Mouse (Mus musculus) frontal cortex, postnatal 36 days (tissue): ENCODE data around the gene Teddm1b.

Source experiments
- DNase-seq, 2 experiments: peaks; one replicate each; pipeline ENCODE4 v3.0.0; 2022; ENCODE audit warnings: low spot score in 2 of 2

The Teddm1b gene

DNA sequence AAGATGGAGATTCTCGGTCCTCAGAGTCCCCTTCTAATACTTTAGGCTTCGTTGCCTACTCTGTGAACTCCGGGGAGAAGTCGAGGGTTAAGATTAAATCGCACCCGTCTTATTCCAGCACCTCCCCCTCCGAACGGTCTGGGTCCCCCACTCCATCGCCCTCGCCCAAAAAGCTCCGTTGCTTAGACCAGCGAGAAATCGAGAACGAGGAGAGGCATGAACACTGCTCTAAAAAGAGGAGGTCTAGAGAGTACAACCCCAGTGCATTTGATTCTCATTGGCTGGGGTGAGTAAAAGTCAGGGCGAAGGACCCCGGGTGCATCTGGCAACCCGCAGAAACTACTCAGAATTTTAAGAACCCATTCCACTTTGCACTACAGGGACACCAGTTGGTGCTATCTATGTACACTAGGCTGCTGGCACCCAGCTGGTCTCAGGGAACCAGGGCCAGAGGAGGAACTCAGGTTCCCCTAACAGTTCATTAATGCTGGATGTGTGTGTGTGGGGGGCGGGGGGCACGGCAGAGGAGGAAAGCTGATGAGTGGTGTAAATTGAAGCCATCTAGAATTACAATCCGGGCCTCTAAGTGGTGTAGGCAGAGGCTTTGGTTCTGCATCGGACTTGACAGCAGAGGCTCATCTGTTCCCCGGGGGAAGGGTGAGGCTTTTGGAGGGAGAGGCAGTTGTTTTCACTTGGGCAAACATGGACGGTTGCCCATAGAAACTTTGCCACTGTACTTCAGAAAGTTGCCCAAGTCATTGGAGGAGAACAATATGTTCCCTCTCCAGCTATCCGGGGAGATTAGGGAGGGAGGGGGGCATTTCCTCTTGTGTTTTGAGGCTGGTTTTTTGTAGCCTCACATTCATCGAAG lies 26.9 kb downstream of the Teddm1b start:
- DNase-seq: no peak

DNA sequence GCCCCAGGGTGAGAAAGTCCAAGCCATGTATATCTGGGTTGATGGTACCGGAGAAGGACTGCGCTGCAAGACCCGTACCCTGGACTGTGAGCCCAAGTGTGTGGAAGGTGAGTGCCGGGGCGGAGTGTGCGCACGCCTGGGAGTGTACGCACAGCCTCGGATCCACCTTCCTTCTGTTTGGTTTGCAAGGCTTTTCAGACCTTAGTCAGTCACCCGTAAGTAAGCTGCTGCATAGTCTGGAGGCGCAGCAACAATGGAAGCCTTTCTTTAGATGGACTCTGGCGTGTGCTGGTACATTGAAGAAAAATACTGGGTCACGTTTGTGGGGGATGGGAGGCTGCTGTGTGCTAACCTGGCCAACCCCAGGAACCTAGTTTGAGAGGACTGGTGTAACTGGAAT lies 28.9 kb downstream of the Teddm1b start:
- DNase-seq: no peak

DNA sequence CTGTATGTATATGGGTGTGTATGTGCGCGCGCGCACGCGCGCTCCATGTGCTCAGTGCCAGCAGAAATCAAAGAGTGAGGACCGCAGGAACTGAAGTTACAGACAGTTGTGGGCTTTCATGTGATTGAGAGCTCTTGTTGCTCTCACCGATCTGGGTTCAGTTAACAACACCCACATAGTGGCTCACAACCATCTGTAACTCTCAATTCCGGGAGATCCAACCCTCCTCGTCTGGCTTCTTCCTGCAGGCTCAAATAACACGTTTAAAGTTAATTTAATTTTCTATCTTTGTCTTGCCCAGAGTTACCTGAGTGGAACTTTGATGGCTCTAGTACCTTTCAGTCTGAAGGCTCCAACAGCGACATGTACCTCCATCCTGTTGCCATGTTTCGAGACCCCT lies 30.1 kb downstream of the Teddm1b start:
- DNase-seq: no peak

DNA sequence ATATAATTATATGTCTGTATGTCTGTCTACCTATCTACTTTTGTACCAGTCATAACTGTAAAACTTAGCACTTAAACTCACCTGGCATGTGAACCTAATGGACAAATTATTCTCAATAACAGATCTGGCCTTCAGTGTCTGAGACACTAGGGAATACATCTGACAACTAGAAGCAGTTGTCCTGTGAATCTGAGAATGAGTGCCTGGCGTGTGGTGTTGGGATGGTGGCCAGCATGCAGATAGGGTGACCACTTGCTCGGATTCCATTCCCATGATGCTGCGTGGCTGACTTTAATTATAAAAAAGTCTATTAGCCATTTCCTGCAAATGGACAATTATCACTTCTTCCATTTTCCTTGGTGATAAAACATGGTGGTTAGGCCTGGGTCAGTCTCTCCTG lies 31.7 kb downstream of the Teddm1b start:
- DNase-seq: no peak

DNA sequence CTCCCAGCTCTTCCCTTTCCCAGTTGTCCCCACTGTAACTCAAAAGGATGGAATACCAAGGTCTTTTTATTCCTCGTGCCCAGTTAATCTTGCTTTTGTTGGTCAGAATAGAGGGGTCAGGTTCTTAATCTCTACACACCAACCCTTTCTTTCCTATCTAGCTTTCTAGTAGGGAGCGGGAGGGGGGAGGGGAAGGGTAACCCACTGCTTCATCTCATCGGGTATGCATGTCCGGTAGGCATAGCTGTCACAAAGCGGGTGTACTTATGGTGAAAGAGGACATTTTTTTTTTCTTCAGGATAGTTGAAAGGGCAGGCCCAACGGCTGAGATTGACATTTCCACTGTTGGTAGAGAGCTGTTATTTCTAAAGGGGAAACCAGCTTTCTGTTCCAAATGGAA lies 34.1 kb downstream of the Teddm1b start:
- DNase-seq: no peak

DNA sequence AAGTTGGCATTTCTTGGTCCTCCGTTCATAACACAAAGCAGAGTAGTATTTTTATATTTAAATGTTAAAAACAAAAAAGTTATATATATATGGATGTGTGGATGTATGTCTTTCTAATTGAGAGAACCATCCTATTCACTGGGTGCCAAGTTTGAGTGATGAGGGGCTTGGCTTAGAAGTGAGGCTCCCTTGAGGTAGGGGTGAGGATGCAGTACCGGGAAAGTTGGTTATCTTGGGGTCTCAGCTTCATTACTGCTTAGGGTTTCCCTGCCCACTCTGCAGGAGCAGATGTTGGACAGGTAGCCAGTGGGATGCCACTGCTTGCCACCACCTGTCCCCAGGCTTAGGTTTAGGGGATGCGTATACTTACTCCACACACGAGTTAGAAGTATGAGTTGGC lies 34.6 kb downstream of the Teddm1b start:
- DNase-seq: no peak

DNA sequence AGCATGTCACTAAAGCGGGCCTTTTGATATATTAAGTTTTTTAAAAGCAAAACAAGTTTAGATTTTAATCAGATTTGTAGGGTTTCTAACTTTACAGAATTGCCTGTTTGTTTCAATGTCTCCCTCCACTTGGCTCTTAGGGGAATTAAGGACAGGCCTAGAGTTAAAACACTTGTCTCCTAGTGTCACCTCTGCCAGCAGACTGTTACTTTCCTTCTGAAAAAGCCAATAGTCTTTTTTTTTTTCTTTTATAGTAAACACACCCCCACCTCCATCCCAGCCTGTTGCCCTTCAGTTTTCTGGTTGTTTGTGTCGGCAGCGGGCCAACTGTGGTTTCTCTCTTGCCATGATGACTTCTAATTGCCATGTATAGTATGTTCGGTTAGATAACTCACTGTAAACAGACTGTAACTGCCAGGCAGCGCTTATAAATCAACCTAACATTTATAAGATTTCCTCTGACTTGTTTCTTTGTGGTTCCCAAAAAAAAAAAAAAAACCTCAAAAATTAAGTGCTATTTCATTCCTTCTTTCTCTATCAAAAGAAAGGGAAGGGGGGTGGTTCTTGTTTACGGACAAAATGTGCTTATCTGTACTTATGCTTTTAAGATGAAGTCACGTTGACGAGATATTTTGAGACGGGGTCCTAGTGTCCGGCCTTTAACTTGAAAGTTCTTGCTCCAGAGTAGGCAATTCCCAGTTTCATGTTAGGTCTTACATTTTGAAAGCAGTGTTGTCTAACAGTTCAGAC lies 35.2 kb downstream of the Teddm1b start:
- no peak for DNase-seq

DNA sequence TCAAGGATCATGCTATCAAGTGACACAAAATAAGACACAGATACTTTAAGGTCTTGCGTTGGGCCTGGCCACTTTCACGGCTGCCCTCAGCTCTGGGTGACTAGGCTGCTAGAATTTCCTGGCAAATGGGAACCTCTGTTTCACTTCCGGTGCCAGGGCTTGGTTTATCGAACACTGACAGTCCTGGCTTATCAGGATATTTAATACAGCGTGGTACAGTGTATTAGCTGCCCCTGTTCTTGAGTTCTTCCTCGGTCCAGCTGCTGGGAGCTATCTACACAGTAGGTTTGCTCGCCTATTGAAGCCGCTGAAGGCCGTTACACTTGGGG lies 35.8 kb downstream of the Teddm1b start:
- DNase-seq: no peak

DNA sequence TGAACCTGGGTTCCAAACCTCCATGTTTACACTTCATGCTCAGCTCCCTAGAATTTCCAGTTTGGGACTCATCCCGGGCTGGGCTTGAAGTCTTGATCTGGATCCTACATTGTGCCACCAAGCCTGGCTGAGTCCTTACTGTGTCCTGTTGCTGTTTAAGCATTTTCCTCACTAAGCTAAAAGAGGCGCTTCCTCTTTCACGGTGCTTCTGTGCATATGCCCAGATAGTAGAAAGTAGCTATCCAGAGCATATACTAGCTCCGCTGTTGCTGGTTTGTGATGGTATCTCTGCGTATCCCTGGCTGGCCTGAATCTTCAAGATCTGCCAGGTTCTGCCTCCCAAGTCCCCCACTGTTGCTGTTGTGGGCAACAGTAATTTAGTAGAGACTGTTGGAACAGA lies 36.3 kb downstream of the Teddm1b start:
- DNase-seq: no peak

DNA sequence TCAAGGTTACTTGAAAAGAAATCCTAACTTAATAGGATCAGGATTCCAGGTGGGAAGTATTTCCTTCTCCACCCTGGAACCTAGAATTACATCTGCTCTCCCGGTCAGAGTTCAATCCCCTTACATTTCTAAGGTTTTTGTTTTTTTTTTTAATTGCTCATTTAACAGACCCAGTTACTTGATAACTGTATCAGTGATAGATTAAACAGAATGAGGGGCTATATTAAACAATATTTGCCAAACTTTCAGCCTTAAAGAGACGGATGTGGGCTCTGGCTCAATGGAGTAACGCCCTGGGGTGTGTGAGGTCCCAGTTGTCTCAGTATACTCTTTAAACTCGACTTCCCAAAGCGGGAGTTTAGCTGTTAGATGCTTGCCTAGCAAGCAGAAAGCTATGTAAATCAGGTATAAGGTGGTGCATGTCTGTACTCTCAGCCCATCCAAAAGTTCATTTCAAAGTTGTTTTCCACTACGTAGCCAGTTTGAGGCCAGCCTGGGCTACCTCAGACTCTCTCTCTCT lies 37.2 kb downstream of the Teddm1b start:
- no peak for DNase-seq

DNA sequence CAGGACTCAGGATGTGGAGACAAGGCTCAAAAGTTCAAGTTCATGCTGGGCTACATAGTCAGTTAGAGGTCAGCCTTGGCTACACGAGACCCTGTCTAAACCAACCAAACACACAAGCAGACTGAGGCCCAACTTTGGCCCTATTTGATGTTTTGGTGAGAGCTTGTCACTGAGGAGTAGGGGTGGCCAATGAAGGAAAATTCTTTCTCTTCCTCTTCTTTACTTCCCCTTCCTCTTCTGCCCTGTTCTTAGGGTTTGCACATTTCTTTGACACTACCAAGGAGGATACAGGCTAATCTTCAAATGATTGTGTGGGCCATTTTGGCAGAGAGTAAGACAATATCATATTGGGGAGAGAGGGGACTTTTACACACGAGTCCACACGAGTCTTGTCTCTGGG lies 39.7 kb downstream of the Teddm1b start:
- DNase-seq: no peak

DNA sequence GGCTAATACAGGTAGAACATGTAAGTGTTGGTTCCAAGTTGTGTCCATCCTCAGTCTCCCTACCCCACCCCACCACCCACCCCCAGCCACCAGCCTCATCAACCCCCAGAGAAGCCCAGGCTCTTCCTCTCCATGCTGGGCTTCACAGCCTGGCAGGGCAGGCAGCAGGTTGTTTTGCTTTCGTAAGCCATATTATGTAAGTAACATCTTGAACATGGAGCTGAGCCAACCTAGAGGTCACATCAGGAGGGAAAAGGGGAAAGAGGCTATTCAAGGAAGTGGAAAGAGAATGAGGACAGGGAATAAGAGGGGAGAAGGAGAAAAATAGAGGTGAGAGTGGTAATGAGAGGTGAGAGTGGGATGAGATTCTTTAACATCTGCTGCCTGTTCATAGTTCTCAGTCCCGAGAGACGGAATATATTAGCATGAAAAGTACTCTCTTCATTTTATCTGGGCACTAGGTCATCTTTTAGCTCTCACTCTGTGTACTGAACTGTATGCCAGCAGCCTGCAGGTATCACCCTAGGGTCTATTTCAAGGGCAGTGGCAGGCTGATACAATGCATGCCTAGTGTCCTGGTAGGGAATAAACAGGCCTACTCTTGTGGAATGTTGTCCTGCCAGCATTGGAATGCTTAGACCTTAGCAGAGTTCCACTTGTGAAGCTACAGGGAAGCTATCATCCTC lies 44.5 kb downstream of the Teddm1b start:
- DNase-seq: no peak

DNA sequence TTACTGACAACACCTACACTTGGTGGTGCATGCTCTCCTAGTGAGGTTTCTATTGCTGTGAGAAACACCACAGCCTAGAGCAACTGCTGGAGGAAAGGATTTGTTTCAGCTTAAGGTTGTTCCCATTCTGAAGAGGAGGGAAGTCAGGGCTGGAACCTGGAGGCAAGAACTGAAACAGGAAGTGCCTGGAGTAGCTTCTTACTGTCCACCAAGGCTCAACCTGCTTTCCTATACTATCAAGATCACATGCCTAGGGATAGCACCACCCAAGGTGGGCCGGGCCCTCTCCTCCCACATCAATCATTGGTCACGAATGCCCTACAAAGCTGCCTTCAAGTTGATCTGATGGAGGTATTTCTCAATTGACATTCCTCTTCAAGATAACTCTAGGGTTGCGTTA lies 47.5 kb downstream of the Teddm1b start:
- DNase-seq: no peak

DNA sequence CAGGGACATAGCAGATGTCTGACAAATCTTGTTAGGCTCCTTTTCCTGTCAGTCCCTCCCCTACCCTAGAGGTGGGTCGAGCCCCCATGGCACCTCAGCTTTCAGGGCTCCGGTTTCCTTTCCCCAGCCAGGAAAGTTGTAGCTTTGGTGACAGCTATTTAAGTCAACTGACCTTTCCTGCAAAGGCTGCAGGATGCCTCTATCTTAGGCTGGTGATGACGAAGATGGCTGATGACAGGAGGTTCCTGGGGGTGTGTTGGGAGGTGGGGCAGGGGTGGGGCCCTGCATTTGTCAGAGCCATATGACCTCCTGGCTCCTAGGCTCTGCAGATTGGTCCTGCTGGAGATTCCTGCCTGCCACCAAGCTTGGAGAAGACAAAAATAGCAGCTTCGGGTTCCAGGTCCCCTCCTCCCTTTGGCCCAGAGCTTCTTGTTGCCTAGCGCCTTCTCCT lies 48.5 kb downstream of the Teddm1b start:
- DNase-seq: no peak

DNA sequence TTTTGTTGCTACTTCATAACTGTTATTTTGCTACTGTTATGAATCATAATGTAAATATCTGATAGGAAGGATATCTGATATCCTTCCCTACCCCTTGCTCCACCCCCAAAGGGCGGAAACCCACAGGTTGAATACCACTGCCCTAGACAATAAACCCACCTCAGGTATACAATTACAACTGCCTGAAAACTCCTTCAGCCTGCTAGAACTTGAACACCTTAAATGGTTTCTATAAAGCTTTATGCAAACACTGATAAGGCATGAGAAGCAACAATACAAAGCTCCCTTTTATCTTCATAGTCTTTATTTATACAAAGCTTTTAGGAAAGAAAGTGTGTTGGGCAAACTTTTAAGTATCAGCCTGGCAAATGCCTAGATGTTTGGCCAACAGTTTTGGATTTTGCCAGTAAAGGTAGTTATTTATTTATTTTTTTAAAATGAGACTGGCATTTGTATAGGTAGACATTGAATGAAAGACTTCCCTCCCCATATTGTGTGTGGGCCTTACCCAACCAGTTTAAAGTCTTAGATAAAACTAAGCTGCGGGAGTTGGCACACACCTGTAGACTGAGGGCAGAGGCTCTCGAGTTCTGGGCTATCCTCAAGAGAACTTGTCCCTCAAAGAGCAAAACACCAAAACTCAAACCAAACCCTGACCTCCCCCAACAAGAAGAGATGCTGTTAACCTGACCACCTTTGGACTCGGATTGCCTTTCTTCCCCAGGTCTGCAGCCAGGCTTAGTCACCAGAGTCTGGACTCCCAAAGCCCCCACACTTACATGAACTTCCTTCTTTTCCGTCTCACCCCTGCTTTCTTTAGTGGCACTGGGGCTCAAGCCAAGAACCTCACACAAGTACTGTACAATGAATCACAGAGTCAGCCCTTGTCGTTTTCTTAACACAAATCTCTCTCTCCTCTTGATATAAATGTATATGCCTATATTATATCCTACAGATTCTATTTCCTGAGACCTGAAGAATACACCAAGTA lies 50.5 kb downstream of the Teddm1b start:
- DNase-seq: no peak
